Mouse (Mus musculus) forelimb bud, embryonic 11.5 days (tissue): ENCODE measurements at regions not wholly inside any gene's neighbourhood (a gene's known extent, or its start where the extent isn't known, plus 50 kb on each side); places are given as distances from the start of the nearest gene placed in this dataset.
"Not testable (repeated sequence)": the region's sequence is repeated elsewhere in the genome, so short reads cannot be mapped to it uniquely, and the experiment has no call there.

Source experiments
- DNase-seq: peaks from one replicate; pipeline ENCODE4 v3.0.0-alpha.2; 2012; ENCODE audit warnings: low read depth, low spot score

DNA sequence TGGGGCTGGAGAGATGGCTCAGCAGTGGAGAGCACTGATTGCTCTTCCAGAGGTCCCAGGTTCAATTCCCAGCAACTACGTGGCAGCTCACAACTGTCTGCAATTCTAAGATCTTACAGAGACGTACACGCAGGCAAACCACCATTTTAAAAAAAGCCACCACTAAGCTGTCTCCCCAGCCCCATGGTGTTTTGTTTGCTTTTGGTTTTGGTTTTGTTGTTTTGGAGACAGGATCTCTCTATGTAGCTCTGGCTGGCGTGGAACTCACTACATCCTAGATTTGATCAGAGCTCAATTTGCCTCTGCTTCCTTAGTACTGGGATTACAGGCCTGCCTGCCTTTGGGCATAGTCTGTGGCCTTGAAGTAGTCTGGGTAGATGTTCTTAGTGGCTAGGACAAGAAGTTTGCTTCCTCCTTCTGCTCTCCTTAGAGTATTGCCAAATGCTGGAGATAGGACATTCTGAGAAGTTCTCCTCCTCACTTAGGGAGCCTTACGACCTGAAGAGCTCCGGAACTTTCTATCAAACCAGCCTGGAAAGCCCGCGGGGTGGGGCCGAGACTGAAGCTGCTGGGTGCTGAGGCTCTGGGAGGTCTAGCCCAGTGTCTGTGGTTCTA is 495.4 kb upstream of the Chrm3 start:
- DNase-seq = not testable (repeated sequence)

DNA sequence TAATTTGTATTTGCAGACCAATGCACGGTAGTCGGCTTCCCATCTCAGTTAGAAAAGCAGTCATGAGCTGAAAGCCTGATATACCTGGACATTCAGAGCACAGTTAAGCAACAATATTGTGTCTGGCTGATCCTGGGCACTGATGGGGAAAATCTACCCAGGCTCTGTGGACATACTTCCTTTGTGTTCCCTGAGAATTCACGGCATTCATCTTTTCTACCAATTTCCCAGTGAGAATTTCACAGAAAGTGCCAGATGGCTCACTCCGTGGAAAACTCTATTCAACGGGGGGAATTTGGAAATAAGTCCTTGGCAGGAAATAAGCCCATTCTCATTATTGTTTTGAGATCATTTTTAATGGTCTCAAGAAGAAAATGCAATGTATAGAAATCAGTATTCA is 484.6 kb upstream of the Chrm3 start:
- DNase-seq = no peak

DNA sequence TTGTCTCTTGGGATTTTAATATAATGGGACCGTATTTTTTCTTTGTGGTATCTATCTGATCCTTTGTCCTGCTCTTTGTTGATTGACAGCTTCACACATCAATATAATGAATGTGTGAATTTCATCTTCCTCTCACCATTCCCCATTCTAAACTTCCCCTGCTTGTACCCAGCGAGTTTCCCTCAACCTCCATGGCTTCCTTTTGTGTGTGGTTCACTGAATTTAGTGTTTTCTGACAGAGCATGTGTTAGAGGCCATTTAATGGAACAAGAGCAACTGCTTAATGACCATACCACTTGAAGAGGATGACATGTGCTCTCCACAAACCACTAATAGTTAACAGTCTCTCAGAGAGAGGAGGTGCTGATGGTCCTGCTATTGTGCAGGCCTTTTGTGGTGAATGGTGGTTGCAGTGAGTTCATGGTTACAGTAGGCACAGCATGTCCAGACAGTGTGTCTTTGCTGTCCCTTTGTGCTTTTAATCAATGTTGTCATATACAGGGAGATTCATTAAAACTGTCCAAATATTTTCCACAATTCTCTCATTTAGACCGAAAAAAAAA is 438.8 kb upstream of the Chrm3 start:
- no peak for DNase-seq
